Mouse (Mus musculus) left cerebral cortex, adult 2 months (tissue): ENCODE data around the gene V1rd19. TPM values are rescaled to one million over a fixed set of nuclear protein-coding genes. Genes with fewer than 3 reads are reported as not detected.
"Not testable (repeated sequence)": the region's sequence is repeated elsewhere in the genome, so short reads cannot be mapped to it uniquely, and the experiment has no call there.

Experiments
- DNase-seq, 2 experiments: peaks; one replicate each; pipeline ENCODE4 v3.0.0; 2021 to 2022; ENCODE audit warnings: low spot score in 2 of 2, mixed read lengths in 1 of 2; ENCODE audit errors: extremely low spot score in 1 of 2
- H3K27ac ChIP-seq: fragments of 200-600 bp; 2 replicates; pipeline ENCODE4 v1.8.1; 2022
- H3K4me3 ChIP-seq: fragments of 200-600 bp; 2 replicates; pipeline ENCODE4 v1.8.1; 2022
- CTCF ChIP-seq: fragments of 200-600 bp; IDR thresholded peaks from 2 replicates; pipeline ENCODE4 v1.8.1; 2022; ENCODE audit warnings: antibody characterized with exemption, mild to moderate bottlenecking, moderate library complexity
- intact Hi-C: fragments of 180-260 bp; cut with DNase I; formaldehyde crosslinking; loops from one replicate; pipeline ENCODE4 v1.15.1; 2025
- long read RNA-seq, 2 experiments: library from polyadenylated mRNA; stranded (forward); transcript quantifications; one replicate each; pipeline ENCODE4 v2.0.0; 2021; ENCODE audit warnings: borderline mapping rate in 2 of 2
- total RNA-seq, 2 experiments: library from RNA; stranded (reverse); gene quantifications; 2 replicates each; pipeline ENCODE4 v1.2.3; 2021

V1rd19 gene
- not detected for total RNA-seq
- long read RNA-seq, experiment 1, result 0 reads
- long read RNA-seq, experiment 2, result 0 reads

DNA sequence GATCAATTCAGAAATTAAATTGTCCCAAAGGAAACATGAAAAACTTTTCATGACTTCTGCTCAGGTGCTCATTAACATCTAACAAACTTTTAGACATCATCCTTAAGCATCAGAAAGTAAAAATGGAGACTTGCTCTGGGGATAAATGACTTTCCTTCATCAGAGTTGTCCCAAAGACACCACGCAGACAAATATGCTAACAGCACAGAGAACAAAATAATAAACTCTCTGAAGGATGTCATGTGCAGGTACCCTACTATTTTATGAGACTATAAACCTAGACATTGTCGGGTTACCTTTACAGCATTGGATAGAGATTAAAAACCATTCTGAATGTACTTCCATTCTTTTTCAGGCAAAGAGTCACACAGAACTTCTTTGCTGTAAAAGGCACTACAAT is at the start of gene V1rd19:
TSS of gene V1rd19 (plus strand) at position 301 of the 400 bp plus-strand sequence.
- no peak for TF ChIP-seq CTCF
- H3K27ac ChIP-seq, result no peak within 1 kb of the TSS
- no peak for DNase-seq
- H3K4me3 ChIP-seq, result no peak within 1 kb of the TSS
- intact Hi-C loops, result no loop called here

DNA sequence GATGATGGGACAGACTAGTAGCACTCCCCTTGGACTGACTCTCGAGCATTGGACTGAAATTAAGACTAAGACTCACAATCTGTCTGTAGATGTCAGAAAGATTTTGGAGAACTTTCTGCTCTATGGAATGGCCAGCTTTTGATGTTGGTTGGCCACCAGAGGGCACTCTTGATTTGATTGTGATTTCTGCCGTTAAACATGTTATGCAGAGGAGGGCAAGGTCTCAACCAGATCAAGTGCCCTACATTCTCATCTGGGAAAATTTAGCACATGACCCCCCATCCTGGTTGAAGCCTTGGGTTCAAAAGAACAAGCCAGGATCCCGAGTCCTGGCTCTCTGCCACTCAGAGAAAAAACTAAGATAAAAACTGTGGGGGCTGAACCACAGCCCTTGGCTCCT is 33.4 kb upstream of the V1rd19 start:
- H3K27ac ChIP-seq, H3K4me3 ChIP-seq: not testable (repeated sequence)
- TF ChIP-seq CTCF, result peak; percentile 58
- intact Hi-C loops, result loop anchor here (5.0 to 10.0 kb wide), 2 partner anchors 267 to 319 kb away; partner anchors contain the start of gene Zfp109
- peak in 1 of 2 experiments; percentile 18 for DNase-seq

DNA sequence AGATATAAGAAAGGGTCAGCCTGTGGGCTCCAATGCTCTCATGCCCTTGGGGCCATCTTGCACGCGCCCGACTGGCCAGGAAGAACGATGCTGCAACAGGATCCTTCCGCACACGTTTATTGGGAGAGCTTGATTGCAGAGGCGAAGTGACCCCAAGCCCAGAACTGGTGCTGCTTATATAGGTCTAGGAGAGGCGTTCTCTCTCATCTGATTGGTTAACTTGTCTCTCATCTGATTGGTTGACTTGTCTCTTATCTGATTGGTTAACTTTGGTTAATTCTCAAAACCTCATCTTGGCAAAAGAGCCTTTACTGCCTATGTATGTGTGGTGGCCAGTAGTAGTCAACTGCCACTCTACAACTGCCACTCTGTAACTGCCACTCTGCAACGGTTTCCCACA is 27.2 kb upstream of the V1rd19 start, which contains the start of gene Vmn1r181:
TSS of gene Vmn1r181 (plus strand) at position 301 of the 400 bp plus-strand sequence.
- DNase-seq, H3K27ac ChIP-seq, intact Hi-C loops: not testable (repeated sequence)

DNA sequence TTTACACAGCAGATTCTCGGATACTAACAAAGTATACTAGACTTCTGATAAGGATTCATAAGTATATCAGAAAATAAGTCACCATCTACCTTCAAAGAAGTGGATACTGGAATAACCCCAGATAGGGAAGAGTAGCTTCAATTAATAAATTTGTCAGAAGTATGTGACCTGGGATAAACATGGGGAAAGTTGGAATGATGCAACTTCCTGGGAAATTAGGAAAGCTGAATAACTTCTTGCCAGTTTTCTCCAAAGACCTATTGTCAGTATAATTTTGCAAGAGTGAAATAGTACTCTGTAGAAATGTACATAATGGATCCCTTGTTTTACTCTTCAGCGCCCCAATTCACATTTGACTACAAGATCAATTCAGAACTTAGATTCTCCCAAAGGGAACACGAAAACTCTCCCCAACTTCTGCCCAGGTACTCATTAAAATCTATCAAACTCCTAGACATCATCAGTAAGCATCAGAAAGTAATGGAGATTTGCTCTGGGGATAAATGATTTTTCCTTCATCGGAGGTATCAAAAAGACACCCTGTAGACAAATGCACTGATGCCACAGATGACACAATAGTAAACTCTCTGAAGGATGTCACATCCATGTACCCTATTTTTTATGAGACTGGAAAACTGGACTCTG is 51.3 kb downstream of the V1rd19 start, which contains the start of gene Vmn1r183:
TSS of gene Vmn1r183 (plus strand) at position 595 of the 645 bp plus-strand sequence.
- DNase-seq, result no peak
- Histone ChIP-seq H3K27ac (no peak within 1 kb of the TSS), H3K4me3 (no peak within 1 kb of the TSS)
- no peak for TF ChIP-seq CTCF
- intact Hi-C loops, result no loop called here

More for the DNA sequence above, 27.2 kb upstream of the V1rd19 start, which contains the start of gene Vmn1r181:
- not testable (repeated sequence) for H3K4me3 ChIP-seq

Other genes starting within 250 kb of the V1rd19 start
- not detected for gene Vmn1r174, start 249.4 kb upstream of the V1rd19 start, total RNA-seq
- not detected for gene Vmn1r175, start 191.0 kb upstream of the V1rd19 start, total RNA-seq
- not detected for gene Vmn1r176, start 164.3 kb upstream of the V1rd19 start, total RNA-seq
- gene Vmn1r177, start 135.2 kb upstream of the V1rd19 start, total RNA-seq, result not detected
- not detected for gene Vmn1r178, start 109.7 kb upstream of the V1rd19 start, total RNA-seq
- gene Vmn1r179, start 74.7 kb upstream of the V1rd19 start, total RNA-seq, result not detected
- not detected for gene Vmn1r180, start 51.1 kb upstream of the V1rd19 start, total RNA-seq
- not detected for gene Vmn1r181, start 27.1 kb upstream of the V1rd19 start, total RNA-seq
- not detected for gene Vmn1r183, start 51.6 kb downstream of the V1rd19 start, total RNA-seq
- 10 to 100 TPM; 60.4 to 66.6 TPM for gene Zfp180, start 80.2 kb downstream of the V1rd19 start, total RNA-seq
- gene Zfp112, start 110.6 kb downstream of the V1rd19 start, total RNA-seq, result 10 to 100 TPM in 1 of 2 experiments, 1 to 10 TPM in 1; 10.0 to 11.9 TPM
- gene Zfp235, start 132.5 kb downstream of the V1rd19 start, total RNA-seq, result 10 to 100 TPM; 22.0 to 23.1 TPM
- 1 to 10 TPM; 2.7 to 4.5 TPM for gene Zfp114, start 173.4 kb downstream of the V1rd19 start, total RNA-seq
- 10 to 100 TPM; 12.8 to 15.1 TPM for gene Zfp111, start 209.8 kb downstream of the V1rd19 start, total RNA-seq
- gene Zfp109, start 235.9 kb downstream of the V1rd19 start, total RNA-seq, result 10 to 100 TPM; 10.1 to 10.4 TPM